ENCODE assay signal across 18 mouse cellular contexts in the genomic region with DNA sequence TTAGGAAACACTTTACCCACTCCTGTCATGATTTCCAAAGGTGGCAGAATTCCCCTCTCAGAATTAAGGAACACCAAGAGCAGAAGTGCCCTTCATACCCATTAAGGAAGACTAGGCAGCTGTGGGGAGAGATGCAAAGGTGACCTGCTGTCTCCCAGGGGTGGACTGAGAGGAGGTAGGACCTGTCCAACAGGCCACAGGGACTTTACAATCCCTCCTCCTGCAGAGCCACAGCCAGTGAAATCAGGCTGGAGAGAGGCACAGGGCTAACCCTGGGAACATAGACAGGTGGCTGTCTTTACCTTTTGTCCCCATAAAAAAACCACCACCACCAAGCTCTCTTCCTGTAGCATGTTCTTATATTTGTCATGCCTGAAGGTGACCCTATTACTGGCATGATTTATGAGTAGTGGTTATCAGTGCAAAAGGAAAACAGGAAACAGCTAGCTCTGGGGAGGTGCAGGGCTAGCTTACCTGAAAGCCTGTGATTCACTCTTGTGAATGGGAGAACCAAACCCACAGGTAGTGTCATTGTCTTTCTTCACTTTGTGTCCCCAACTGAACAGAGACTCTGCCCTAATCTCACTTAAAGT. TPM values are rescaled to one million over a fixed set of nuclear protein-coding genes. Genes with fewer than 3 reads are reported as not detected.
A peak's percentile ranks its signal among the peaks of the same experiment; 100 is the strongest.
DNase-seq lines count a peak whose midpoint lies in the region; ATAC-seq and TF ChIP-seq lines count a peak whose summit lies in the region.
"Had no signal": no experiment of that assay in that cellular context is flagged by ENCODE, and none has a peak within 500 bp of the region (broad histone marks: within the 10 kb centered on the region; RNA-seq: fewer than 3 reads in every experiment).

No protein-coding gene starts in this region.

- no peaks in the 10 kb centered on the region for H3K9me3 ChIP-seq in kidney, embryonic 16.5 days (ENCODE audit: low read length)
- H3K9me3 ChIP-seq in liver, postnatal 0 days (ENCODE audit: low read length) = no peaks in the 10 kb centered on the region
- no peaks in the 10 kb centered on the region for H3K9me3 ChIP-seq in forebrain, postnatal 0 days (ENCODE audit: low read length)
- H3K9me3 ChIP-seq in hindbrain, embryonic 13.5 days = no peaks in the 10 kb centered on the region
- H3K9me3 ChIP-seq: forebrain, embryonic 15.5 days; hindbrain, embryonic 10.5 days; limb, embryonic 15.5 days; midbrain, embryonic 13.5 days had no signal

- no peak for DNase-seq in kidney, adult 11 months
- DNase-seq in B cell, adult 2 months = peak; percentile 37 to 50
- no peak for DNase-seq in liver, postnatal 0 days
- no peak for DNase-seq in forebrain, postnatal 0 days
- no peak for DNase-seq in urinary bladder, postnatal 36 days (ENCODE audit: low spot score in 2 of 2)
- DNase-seq: layer of hippocampus, adult 9-11 months; thymus, postnatal 36 days had no signal

- no peak overlapping the region; the same call in 1 of the 2 replicates for H3K27ac ChIP-seq in kidney, embryonic 16.5 days (ENCODE audit: low read length)
- H3K27ac ChIP-seq in liver, postnatal 0 days (ENCODE audit: low read depth) = peak overlapping the region; percentile 64
- H3K27ac ChIP-seq in forebrain, postnatal 0 days (ENCODE audit: low read depth, low read length) = no peak overlapping the region
- no peak overlapping the region for H3K27ac ChIP-seq in hindbrain, embryonic 13.5 days
- H3K27ac ChIP-seq: forebrain, embryonic 15.5 days; hindbrain, embryonic 10.5 days; limb, embryonic 15.5 days; midbrain, embryonic 13.5 days had no signal

- peaks cover 20% of the 10 kb centered on the region for H3K4me1 ChIP-seq in kidney, embryonic 16.5 days (ENCODE audit: insufficient read depth, low read length)
- H3K4me1 ChIP-seq in liver, postnatal 0 days (ENCODE audit: insufficient read depth) = peaks cover 18% of the 10 kb centered on the region
- no peaks in the 10 kb centered on the region for H3K4me1 ChIP-seq in forebrain, postnatal 0 days (ENCODE audit: insufficient read depth)
- no peaks in the 10 kb centered on the region for H3K4me1 ChIP-seq in hindbrain, embryonic 13.5 days (replicated peaks)
- H3K4me1 ChIP-seq: forebrain, embryonic 15.5 days; hindbrain, embryonic 10.5 days had no signal

- H3K27me3 ChIP-seq in kidney, embryonic 16.5 days (ENCODE audit: insufficient read depth, low read length) = no peaks in the 10 kb centered on the region
- no peaks in the 10 kb centered on the region for H3K27me3 ChIP-seq in liver, postnatal 0 days (ENCODE audit: insufficient read depth, low read length)
- no peaks in the 10 kb centered on the region for H3K27me3 ChIP-seq in forebrain, postnatal 0 days (ENCODE audit: insufficient read depth, low read length)
- no peaks in the 10 kb centered on the region for H3K27me3 ChIP-seq in hindbrain, embryonic 13.5 days
- H3K27me3 ChIP-seq: forebrain, embryonic 15.5 days; limb, embryonic 15.5 days had no signal

- no peak overlapping the region for H3K4me3 ChIP-seq in kidney, embryonic 16.5 days (ENCODE audit: low read length)
- H3K4me3 ChIP-seq in liver, postnatal 0 days (ENCODE audit: low read depth, low read length) = peak overlapping the region; percentile 29
- no peak overlapping the region for H3K4me3 ChIP-seq in forebrain, postnatal 0 days (ENCODE audit: low read depth, low read length)
- H3K4me3 ChIP-seq in hindbrain, embryonic 13.5 days = no peak overlapping the region
- H3K4me3 ChIP-seq: forebrain, embryonic 15.5 days; hindbrain, embryonic 10.5 days; limb, embryonic 15.5 days; midbrain, embryonic 13.5 days had no signal

- H3K36me3 ChIP-seq in kidney, embryonic 16.5 days (ENCODE audit: insufficient read depth, low read length) = no peaks in the 10 kb centered on the region
- no peaks in the 10 kb centered on the region; the same call in 1 of the 2 replicates for H3K36me3 ChIP-seq in liver, postnatal 0 days (replicated peaks; ENCODE audit: insufficient read depth, low read length)
- H3K36me3 ChIP-seq in forebrain, postnatal 0 days (ENCODE audit: insufficient read depth) = no peaks in the 10 kb centered on the region
- H3K36me3 ChIP-seq in hindbrain, embryonic 13.5 days = no peaks in the 10 kb centered on the region
- H3K36me3 ChIP-seq: forebrain, embryonic 15.5 days; hindbrain, embryonic 10.5 days; limb, embryonic 15.5 days; midbrain, embryonic 13.5 days had no signal

- peak; percentile 39; the same call in 1 of the 2 replicates for ATAC-seq in kidney, embryonic 16.5 days (ENCODE audit: low FRiP score, low TSS enrichment)
- peak; percentile 37 for ATAC-seq in activated CD4-positive, CD25-positive, alpha-beta regulatory T cell, adult 4 months
- 0 out of 2 replicates have a peak, but pooled peaks have one; percentile 31 for ATAC-seq in liver, postnatal 0 days
- no peak for ATAC-seq in forebrain, postnatal 0 days
- ATAC-seq in hindbrain, embryonic 13.5 days (ENCODE audit: low FRiP score) = no peak
- ATAC-seq: forebrain, embryonic 15.5 days; midbrain, embryonic 13.5 days had no signal

- H3K4me2 ChIP-seq in kidney, embryonic 16.5 days (replicated peaks; ENCODE audit: low read depth, low read length) = no peak overlapping the region
- H3K4me2 ChIP-seq in liver, postnatal 0 days (ENCODE audit: low read depth, low read length) = peak overlapping the region; percentile 52
- no peak overlapping the region for H3K4me2 ChIP-seq in forebrain, postnatal 0 days (ENCODE audit: low read depth)
- H3K4me2 ChIP-seq in hindbrain, embryonic 13.5 days = no peak overlapping the region
- H3K4me2 ChIP-seq: forebrain, embryonic 15.5 days; limb, embryonic 15.5 days; midbrain, embryonic 13.5 days had no signal

- TF ChIP-seq CTCF in liver, postnatal 0 days (IDR thresholded peaks at IDR 0.05; ENCODE audit: low read depth) = no peak
- TF ChIP-seq CTCF in forebrain, postnatal 0 days (IDR thresholded peaks at IDR 0.05; ENCODE audit: low read depth) = no peak

- H3K9ac ChIP-seq in kidney, embryonic 16.5 days (replicated peaks; ENCODE audit: low read length) = no peak overlapping the region
- H3K9ac ChIP-seq in liver, postnatal 0 days (replicated peaks) = no peak overlapping the region
- no peak overlapping the region for H3K9ac ChIP-seq in forebrain, postnatal 0 days
- H3K9ac ChIP-seq in hindbrain, embryonic 13.5 days = no peak overlapping the region
- H3K9ac ChIP-seq: forebrain, embryonic 15.5 days; limb, embryonic 15.5 days; midbrain, embryonic 13.5 days had no signal

- no peak for TF ChIP-seq EP300 in liver, postnatal 0 days (IDR thresholded peaks at IDR 0.05; ENCODE audit: low read depth)

RNA-seq across cellular contexts. Expression of gene Serpinb1a, which starts 1.4 kb away (rescaled TPM):
- polyA plus RNA-seq in kidney, embryonic 16.5 days (2015; fragmentation: Nextera tagmentation; extraction: Ambion mirVana) = 10.3 and 12.1 TPM in 2 replicates
- polyA plus RNA-seq in activated CD4-positive, CD25-positive, alpha-beta regulatory T cell, adult 4 months (2017; shearing (Covaris generic)) = 10 to 100 TPM; 20.2 to 24.3 TPM
- 50.4 and 50.7 TPM in 2 replicates for polyA plus RNA-seq in liver, postnatal 0 days (2015; fragmentation: Nextera tagmentation; extraction: Ambion mirVana)
- total RNA-seq in forebrain, postnatal 0 days (2014; rRNA removed) = 0.48 and 1.2 TPM in 2 replicates
- polyA plus RNA-seq in forebrain, postnatal 0 days (2015; fragmentation: Nextera tagmentation; extraction: Ambion mirVana) = 3.5 and 4.2 TPM in 2 replicates
- 1.2 and 1.4 TPM in 2 replicates for polyA plus RNA-seq in hindbrain, embryonic 13.5 days (2015; fragmentation: Nextera tagmentation; extraction: Ambion mirVana)

RNA-seq across cellular contexts. Expression of gene D930007J09Rik, which starts 47.0 kb away (rescaled TPM):
- not detected in 2 replicates for polyA plus RNA-seq in kidney, embryonic 16.5 days (2015; fragmentation: Nextera tagmentation; extraction: Ambion mirVana)
- polyA plus RNA-seq in activated CD4-positive, CD25-positive, alpha-beta regulatory T cell, adult 4 months (2017; shearing (Covaris generic)) = not detected
- polyA plus RNA-seq in liver, postnatal 0 days (2015; fragmentation: Nextera tagmentation; extraction: Ambion mirVana) = not detected in 2 replicates
- total RNA-seq in forebrain, postnatal 0 days (2014; rRNA removed) = not detected in 2 replicates
- not detected in 2 replicates for polyA plus RNA-seq in forebrain, postnatal 0 days (2015; fragmentation: Nextera tagmentation; extraction: Ambion mirVana)
- not detected in 2 replicates for polyA plus RNA-seq in hindbrain, embryonic 13.5 days (2015; fragmentation: Nextera tagmentation; extraction: Ambion mirVana)
- total RNA-seq: adrenal gland, postnatal 4 days; gastrocnemius, adult 18-20 months had no signal
- polyA plus RNA-seq: forebrain, embryonic 15.5 days; hindbrain, embryonic 10.5 days; limb, embryonic 15.5 days; midbrain, embryonic 13.5 days had no signal

RNA-seq across cellular contexts. Expression of gene Wrnip1, which starts 47.8 kb away (rescaled TPM):
- polyA plus RNA-seq in kidney, embryonic 16.5 days (2015; fragmentation: Nextera tagmentation; extraction: Ambion mirVana) = 19.7 and 21.1 TPM in 2 replicates
- 1 to 10 TPM; 6.6 to 7.3 TPM for polyA plus RNA-seq in activated CD4-positive, CD25-positive, alpha-beta regulatory T cell, adult 4 months (2017; shearing (Covaris generic))
- 7.9 and 12.2 TPM in 2 replicates for polyA plus RNA-seq in liver, postnatal 0 days (2015; fragmentation: Nextera tagmentation; extraction: Ambion mirVana)
- total RNA-seq in forebrain, postnatal 0 days (2014; rRNA removed) = 81.6 and 85.1 TPM in 2 replicates
- polyA plus RNA-seq in forebrain, postnatal 0 days (2015; fragmentation: Nextera tagmentation; extraction: Ambion mirVana) = 34.6 and 38.0 TPM in 2 replicates
- polyA plus RNA-seq in hindbrain, embryonic 13.5 days (2015; fragmentation: Nextera tagmentation; extraction: Ambion mirVana) = 24.3 and 27.5 TPM in 2 replicates

RNA-seq across cellular contexts. Expression of gene Serpinb1c, which starts 48.4 kb away (rescaled TPM):
- not detected in 2 replicates for polyA plus RNA-seq in kidney, embryonic 16.5 days (2015; fragmentation: Nextera tagmentation; extraction: Ambion mirVana)
- not detected for polyA plus RNA-seq in activated CD4-positive, CD25-positive, alpha-beta regulatory T cell, adult 4 months (2017; shearing (Covaris generic))
- not detected in 2 replicates for polyA plus RNA-seq in liver, postnatal 0 days (2015; fragmentation: Nextera tagmentation; extraction: Ambion mirVana)
- total RNA-seq in forebrain, postnatal 0 days (2014; rRNA removed) = not detected in 2 replicates
- 0.11 TPM in 1 of 2 replicates, not detected in the other for polyA plus RNA-seq in forebrain, postnatal 0 days (2015; fragmentation: Nextera tagmentation; extraction: Ambion mirVana)
- polyA plus RNA-seq in hindbrain, embryonic 13.5 days (2015; fragmentation: Nextera tagmentation; extraction: Ambion mirVana) = not detected in 2 replicates
- total RNA-seq: CH12.LX; left cerebral cortex, postnatal 10 days had no signal
- polyA plus RNA-seq: forebrain, embryonic 15.5 days; hindbrain, embryonic 10.5 days; limb, embryonic 15.5 days; midbrain, embryonic 13.5 days had no signal

Comparison
In these comparisons a context has a peak if more than half of its experiments do, and no peak if none do; other contexts are left out.
1. ATAC-seq: peak in kidney, embryonic 16.5 days (single experiment), activated CD4-positive, CD25-positive, alpha-beta regulatory T cell, adult 4 months (single experiment) and liver, postnatal 0 days (single experiment); none in forebrain, postnatal 0 days (single experiment) and hindbrain, embryonic 13.5 days (single experiment).
2. DNase-seq: peak in B cell, adult 2 months (2 of 2); none in kidney, adult 11 months (single experiment), liver, postnatal 0 days (single experiment), forebrain, postnatal 0 days (single experiment) and urinary bladder, postnatal 36 days (0 of 2).